Mouse (Mus musculus): ENCODE data around the gene Gm12248. TPM values are rescaled to one million over a fixed set of nuclear protein-coding genes. Genes with fewer than 3 reads are reported as not detected.

The Gm12248 gene
- not detected in 2 replicates for total RNA-seq (2014; rRNA removed)
- not detected in 2 replicates for polyA plus RNA-seq (2015; fragmentation: Nextera tagmentation; extraction: Ambion mirVana)

GRCm38 (mm10) chr11:58093021-58093528 is at the start of gene Gm12248:
TSS of gene Gm12248 (minus strand) at chr11:58093134.
- Histone ChIP-seq H3K27me3 (ENCODE audit: insufficient read depth, low read length) (no peaks in the 10 kb centered on the region; the same call in 1 of the 2 replicates), H3K4me3 (ENCODE audit: low read depth, low read length) (no peak within 1 kb of the TSS), H3K4me2 (ENCODE audit: low read depth) (no peak within 1 kb of the TSS), H3K36me3 (ENCODE audit: insufficient read depth) (no peaks in the 10 kb centered on the region), H3K27ac (ENCODE audit: low read depth, low read length) (no peak within 1 kb of the TSS), H3K9me3 (ENCODE audit: low read length) (no peaks in the 10 kb centered on the region), H3K9ac (no peak within 1 kb of the TSS), H3K4me1 (ENCODE audit: insufficient read depth) (no peaks in the 10 kb centered on the region)
- WGBS = 20% methylated on average over 12 of the region's 12 CpGs
- no peak for ATAC-seq
- no peak for DNase-seq
- TF ChIP-seq CTCF (IDR thresholded peaks at IDR 0.05; ENCODE audit: low read depth) = no peak

- ATAC-seq = no peak
- H3K27me3 ChIP-seq (ENCODE audit: insufficient read depth, low read length) = no peaks in the 10 kb centered on the region
- no peak for DNase-seq
- no peak overlapping the region for H3K4me3 ChIP-seq (ENCODE audit: low read depth, low read length)
- H3K27ac ChIP-seq (ENCODE audit: low read depth, low read length) = no peak overlapping the region
- WGBS = 89% methylated on average over 3 of the region's 3 CpGs
- H3K4me1 ChIP-seq (ENCODE audit: insufficient read depth) = no peaks in the 10 kb centered on the region
- no peaks in the 10 kb centered on the region for H3K9me3 ChIP-seq (ENCODE audit: low read length)
- H3K36me3 ChIP-seq (ENCODE audit: insufficient read depth) = peaks cover 68% of the 10 kb centered on the region
- no peak overlapping the region for H3K9ac ChIP-seq
- H3K4me2 ChIP-seq (ENCODE audit: low read depth) = no peak overlapping the region
- no peak for TF ChIP-seq CTCF (IDR thresholded peaks at IDR 0.05; ENCODE audit: low read depth)
These were observed 46.5 kb upstream of the Gm12248 start for GRCm38 (mm10) chr11:58139466-58139865.

GRCm38 (mm10) chr11:58138821-58139220 is 45.9 kb upstream of the Gm12248 start:
- peaks cover 68% of the 10 kb centered on the region for H3K36me3 ChIP-seq (ENCODE audit: insufficient read depth)
- 87% methylated on average over 11 of the region's 11 CpGs for WGBS
- ATAC-seq = no peak

GRCm38 (mm10) chr11:58136677-58137076 is 43.7 kb upstream of the Gm12248 start:
- no peak overlapping the region for H3K9ac ChIP-seq
- TF ChIP-seq CTCF (IDR thresholded peaks at IDR 0.05; ENCODE audit: low read depth) = no peak
- no peak overlapping the region for H3K4me3 ChIP-seq (ENCODE audit: low read depth, low read length)
- no peak overlapping the region for H3K27ac ChIP-seq (ENCODE audit: low read depth, low read length)
- DNase-seq (no peak), ATAC-seq (no peak)
- H3K27me3 ChIP-seq (ENCODE audit: insufficient read depth, low read length) = no peaks in the 10 kb centered on the region
- 89% methylated on average over 6 of the region's 6 CpGs for WGBS
- H3K9me3 ChIP-seq (ENCODE audit: low read length) = no peaks in the 10 kb centered on the region
- H3K36me3 ChIP-seq (ENCODE audit: insufficient read depth) = peaks cover 75% of the 10 kb centered on the region
- H3K4me1 ChIP-seq (ENCODE audit: insufficient read depth) = no peaks in the 10 kb centered on the region
- H3K4me2 ChIP-seq (ENCODE audit: low read depth) = no peak overlapping the region

More at GRCm38 (mm10) chr11:58138821-58139220, 45.9 kb upstream of the Gm12248 start:
- H3K9me3 ChIP-seq (ENCODE audit: low read length) = no peaks in the 10 kb centered on the region
- no peak overlapping the region for H3K27ac ChIP-seq (ENCODE audit: low read depth, low read length)
- no peaks in the 10 kb centered on the region for H3K4me1 ChIP-seq (ENCODE audit: insufficient read depth)
- no peak for TF ChIP-seq CTCF (IDR thresholded peaks at IDR 0.05; ENCODE audit: low read depth)
- H3K9ac ChIP-seq = no peak overlapping the region
- H3K4me2 ChIP-seq (ENCODE audit: low read depth) = no peak overlapping the region
- no peak overlapping the region for H3K4me3 ChIP-seq (ENCODE audit: low read depth, low read length)
- no peaks in the 10 kb centered on the region for H3K27me3 ChIP-seq (ENCODE audit: insufficient read depth, low read length)
- DNase-seq = no peak

GRCm38 (mm10) chr11:58135296-58135695 is 42.4 kb upstream of the Gm12248 start:
- H3K27me3 ChIP-seq (ENCODE audit: insufficient read depth, low read length) = no peaks in the 10 kb centered on the region
- peaks cover 74% of the 10 kb centered on the region for H3K36me3 ChIP-seq (ENCODE audit: insufficient read depth)
- no peak overlapping the region for H3K4me3 ChIP-seq (ENCODE audit: low read depth, low read length)
- DNase-seq (no peak), ATAC-seq (no peak)
- no peak for TF ChIP-seq CTCF (IDR thresholded peaks at IDR 0.05; ENCODE audit: low read depth)
- H3K4me1 ChIP-seq (ENCODE audit: insufficient read depth) = no peaks in the 10 kb centered on the region
- no peak overlapping the region for H3K27ac ChIP-seq (ENCODE audit: low read depth, low read length)
- H3K9me3 ChIP-seq (ENCODE audit: low read length) = no peaks in the 10 kb centered on the region
- H3K9ac ChIP-seq = no peak overlapping the region
- H3K4me2 ChIP-seq (ENCODE audit: low read depth) = no peak overlapping the region

- Histone ChIP-seq H3K27ac (ENCODE audit: low read depth, low read length) (no peak overlapping the region), H3K9me3 (ENCODE audit: low read length) (no peaks in the 10 kb centered on the region), H3K4me2 (ENCODE audit: low read depth) (no peak overlapping the region), H3K4me3 (ENCODE audit: low read depth, low read length) (no peak overlapping the region), H3K4me1 (ENCODE audit: insufficient read depth) (no peaks in the 10 kb centered on the region), H3K9ac (no peak overlapping the region), H3K36me3 (ENCODE audit: insufficient read depth) (peaks cover 76% of the 10 kb centered on the region), H3K27me3 (ENCODE audit: insufficient read depth, low read length) (no peaks in the 10 kb centered on the region)
- no peak for DNase-seq
- no peak for ATAC-seq
- no peak for TF ChIP-seq CTCF (IDR thresholded peaks at IDR 0.05; ENCODE audit: low read depth)
These were observed 41.9 kb upstream of the Gm12248 start for GRCm38 (mm10) chr11:58134869-58135268.

- 95% methylated on average over 3 of the region's 3 CpGs for WGBS
- Histone ChIP-seq H3K9ac (no peak overlapping the region), H3K27ac (ENCODE audit: low read depth, low read length) (no peak overlapping the region), H3K4me1 (ENCODE audit: insufficient read depth) (no peaks in the 10 kb centered on the region), H3K27me3 (ENCODE audit: insufficient read depth, low read length) (no peaks in the 10 kb centered on the region), H3K4me2 (ENCODE audit: low read depth) (no peak overlapping the region), H3K4me3 (ENCODE audit: low read depth, low read length) (no peak overlapping the region), H3K36me3 (ENCODE audit: insufficient read depth) (peaks cover 90% of the 10 kb centered on the region), H3K9me3 (ENCODE audit: low read length) (no peaks in the 10 kb centered on the region)
- TF ChIP-seq CTCF (IDR thresholded peaks at IDR 0.05; ENCODE audit: low read depth) = no peak
- DNase-seq = no peak
- no peak for ATAC-seq
These were observed 39.1 kb upstream of the Gm12248 start for GRCm38 (mm10) chr11:58132026-58132425.

Measured in forebrain, postnatal 0 days (tissue).